Mouse (Mus musculus) testis, adult 2 months (tissue): Measurements from ENCODE around the gene Kremen1.

ENCODE experiments used
- CTCF ChIP-seq: fragments of 200-500 bp; IDR thresholded peaks from 2 replicates; pipeline ENCODE4 v1.5.1; 2012; ENCODE audit warnings: low read depth, mild to moderate bottlenecking, inconsistent platforms, low read length, moderate library complexity; ENCODE audit not compliant: control insufficient read depth, insufficient read depth, insufficient replicate concordance
- POLR2A ChIP-seq: fragments of 200-500 bp; IDR thresholded peaks from 2 replicates; pipeline ENCODE4 v1.6.1; 2012; ENCODE audit warnings: low read depth, mild to moderate bottlenecking, inconsistent platforms, low read length, moderate library complexity; ENCODE audit not compliant: control insufficient read depth

- TF ChIP-seq CTCF (no peak), POLR2A (no peak)
Observed at GRCm38 (mm10) chr11:5296576-5297115, 35.3 kb upstream of the Kremen1 start.
